Mouse (Mus musculus) intestine, embryonic 14.5 days (tissue): Measurements from ENCODE around the gene Dnajb6. TPM values are rescaled to one million over a fixed set of nuclear protein-coding genes. Genes with fewer than 3 reads are reported as not detected.
A peak's percentile ranks its signal among the peaks of the same experiment; 100 is the strongest.
"Not testable (repeated sequence)": the region's sequence is repeated elsewhere in the genome, so short reads cannot be mapped to it uniquely, and the experiment has no call there.

Source experiments
- ATAC-seq: fragments of 200-750 bp; cut with Nextera tagmentation; replicated peaks from 2 replicates; pipeline ENCODE4 v1.8.0; 2017; ENCODE audit warnings: low read depth, moderate number of reproducible peaks, moderate TSS enrichment, moderate library complexity; ENCODE audit not compliant: low FRiP score, low TSS enrichment
- DNase-seq: peaks from one replicate; pipeline ENCODE4 v3.0.0-alpha.2; 2018; ENCODE audit warnings: low spot score
- H3K27ac ChIP-seq: fragments of 300-500 bp; sonication (generic); 2 replicates; pipeline ENCODE4 v1.5.1; 2014; ENCODE audit warnings: low read depth, mild to moderate bottlenecking, control low read depth
- H3K27me3 ChIP-seq: fragments of 300-500 bp; sonication (generic); replicated peaks from 2 replicates; pipeline ENCODE4 v1.6.1; 2014; ENCODE audit warnings: low read length, control low read depth; ENCODE audit not compliant: control insufficient read depth, insufficient read depth
- H3K36me3 ChIP-seq: fragments of 300-500 bp; sonication (generic); 2 replicates; pipeline ENCODE4 v1.6.1; 2014; ENCODE audit warnings: low read length, control low read depth; ENCODE audit not compliant: control insufficient read depth, insufficient read depth
- H3K4me1 ChIP-seq: fragments of 300-500 bp; sonication (generic); replicated peaks from 2 replicates; pipeline ENCODE4 v1.6.1; 2014; ENCODE audit warnings: low read length, control low read depth, mixed read lengths; ENCODE audit not compliant: control insufficient read depth, insufficient read depth
- H3K4me2 ChIP-seq: fragments of 300-500 bp; sonication (generic); 2 replicates; pipeline ENCODE4 v1.6.1; 2014; ENCODE audit warnings: low read length
- H3K4me3 ChIP-seq: fragments of 300-500 bp; sonication (generic); 2 replicates; pipeline ENCODE4 v1.5.1; 2014; ENCODE audit warnings: low read depth, low read length, control low read depth, mixed read lengths
- H3K9ac ChIP-seq: fragments of 300-500 bp; sonication (generic); 2 replicates; pipeline ENCODE4 v1.6.1; 2014; ENCODE audit warnings: mild to moderate bottlenecking, low read length
- H3K9me3 ChIP-seq: fragments of 300-500 bp; sonication (generic); 2 replicates; pipeline ENCODE4 v1.6.1; 2016; ENCODE audit warnings: low read length, control low read depth; ENCODE audit not compliant: control insufficient read depth
- WGBS: fragments of 180-500 bp; shearing (Covaris S2); extraction: QIAGEN DNeasy Blood & Tissue Kit; methylation state at CpG from one replicate; pipeline ENCODE4 v1.1.7; 2014; 5-methylcytosine and 5-hydroxymethylcytosine counted together
- polyA plus RNA-seq: library from polyadenylated mRNA; unstranded; fragments of >200 nt; fragmentation: Nextera tagmentation; extraction: Ambion mirVana; gene quantifications from 2 replicates; pipeline ENCODE4 v1.2.1, GENCODE M21; 2014

Dnajb6 gene
- polyA plus RNA-seq, 1 experiment from 2014 or later: 124 TPM

- DNase-seq, ATAC-seq, H3K4me2 ChIP-seq, H3K36me3 ChIP-seq, H3K9ac ChIP-seq, H3K27me3 ChIP-seq, H3K4me3 ChIP-seq, H3K4me1 ChIP-seq, H3K9me3 ChIP-seq, H3K27ac ChIP-seq: not testable (repeated sequence)
- WGBS: 87% methylated on average over 7 of the region's 7 CpGs
Measured at GRCm38 (mm10) chr5:29811377-29811921, 76.0 kb downstream of the Dnajb6 start.

GRCm38 (mm10) chr5:29816523-29817242, 81.2 kb downstream of the Dnajb6 start:
- H3K4me2 ChIP-seq: no peak overlapping the region
- 0 out of 2 replicates have a peak, but pooled peaks cover 2% of the 10 kb centered on the region for H3K9me3 ChIP-seq
- no peaks in the 10 kb centered on the region for H3K36me3 ChIP-seq
- no peaks in the 10 kb centered on the region for H3K27me3 ChIP-seq
- DNase-seq: no peak
- H3K4me1 ChIP-seq: no peaks in the 10 kb centered on the region
- no peak overlapping the region for H3K4me3 ChIP-seq
- WGBS: 100% methylated on average over 5 of the region's 5 CpGs
- no peak for ATAC-seq
- no peak overlapping the region for H3K27ac ChIP-seq
- no peak overlapping the region for H3K9ac ChIP-seq

DNA sequence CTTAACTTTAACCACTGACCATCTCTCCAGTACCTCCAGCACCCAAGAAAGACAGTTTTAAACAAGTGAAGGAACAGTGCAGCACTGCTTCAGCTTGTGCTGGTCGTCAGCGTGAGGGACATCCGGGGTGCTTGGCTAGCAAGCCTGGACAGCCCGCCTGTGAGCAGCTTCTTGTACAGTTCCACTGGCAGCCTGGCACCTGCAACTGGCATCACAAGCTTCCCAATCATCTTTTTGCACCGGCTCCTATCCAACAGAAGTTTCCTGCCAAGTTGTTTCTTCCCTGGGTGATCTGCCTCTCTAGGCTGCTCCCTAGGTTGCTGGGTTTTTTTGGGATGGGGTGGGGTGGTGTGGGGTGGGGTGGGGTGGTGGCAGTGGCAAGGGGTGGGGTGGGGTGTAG, 81.9 kb downstream of the Dnajb6 start:
- Histone ChIP-seq H3K27ac (no peak overlapping the region), H3K4me1 (no peaks in the 10 kb centered on the region), H3K4me3 (no peak overlapping the region), H3K9me3 (0 out of 2 replicates have a peak, but pooled peaks cover under 1% of the 10 kb centered on the region), H3K27me3 (no peaks in the 10 kb centered on the region), H3K9ac (no peak overlapping the region), H3K36me3 (no peaks in the 10 kb centered on the region), H3K4me2 (no peak overlapping the region)
- ATAC-seq (no peak), DNase-seq (no peak)
- WGBS: 88% methylated on average over 5 of the region's 5 CpGs

DNA sequence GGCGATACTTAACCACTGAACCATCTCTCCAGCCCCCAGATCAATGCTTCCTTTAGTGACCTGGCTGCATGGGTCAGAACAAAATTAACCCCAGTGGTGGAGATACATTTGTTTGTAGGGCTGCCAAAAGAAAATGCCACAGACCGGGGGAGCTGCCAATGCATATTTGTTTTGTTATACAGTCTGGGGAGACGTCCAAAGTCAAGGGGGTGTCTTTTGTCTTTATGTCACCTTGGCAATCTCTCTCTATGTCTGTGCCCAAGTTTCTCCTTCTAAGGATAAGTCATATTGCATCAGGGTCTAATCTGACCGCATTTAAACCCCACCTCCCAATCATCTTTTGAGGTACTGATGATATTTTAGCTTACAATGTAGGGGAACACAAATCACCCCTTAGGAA, 82.8 kb downstream of the Dnajb6 start:
- no peak overlapping the region for H3K27ac ChIP-seq
- H3K9ac ChIP-seq: no peak overlapping the region
- WGBS: 83% methylated on average over 4 of the region's 4 CpGs
- no peaks in the 10 kb centered on the region for H3K27me3 ChIP-seq
- H3K4me3 ChIP-seq: no peak overlapping the region
- H3K4me1 ChIP-seq: no peaks in the 10 kb centered on the region
- H3K36me3 ChIP-seq: no peaks in the 10 kb centered on the region
- H3K4me2 ChIP-seq: no peak overlapping the region
- ATAC-seq (no peak), DNase-seq (no peak)
- H3K9me3 ChIP-seq: no peaks in the 10 kb centered on the region

- DNase-seq: no peak
- Histone ChIP-seq H3K9me3 (no peaks in the 10 kb centered on the region), H3K4me2 (no peak overlapping the region), H3K27ac (no peak overlapping the region), H3K4me3 (no peak overlapping the region), H3K4me1 (no peaks in the 10 kb centered on the region), H3K9ac (no peak overlapping the region), H3K27me3 (no peaks in the 10 kb centered on the region), H3K36me3 (no peaks in the 10 kb centered on the region)
- WGBS: 44% methylated on average over 3 of the region's 3 CpGs
- ATAC-seq: no peak
Measured at GRCm38 (mm10) chr5:29824796-29825195, 89.3 kb downstream of the Dnajb6 start.

DNA sequence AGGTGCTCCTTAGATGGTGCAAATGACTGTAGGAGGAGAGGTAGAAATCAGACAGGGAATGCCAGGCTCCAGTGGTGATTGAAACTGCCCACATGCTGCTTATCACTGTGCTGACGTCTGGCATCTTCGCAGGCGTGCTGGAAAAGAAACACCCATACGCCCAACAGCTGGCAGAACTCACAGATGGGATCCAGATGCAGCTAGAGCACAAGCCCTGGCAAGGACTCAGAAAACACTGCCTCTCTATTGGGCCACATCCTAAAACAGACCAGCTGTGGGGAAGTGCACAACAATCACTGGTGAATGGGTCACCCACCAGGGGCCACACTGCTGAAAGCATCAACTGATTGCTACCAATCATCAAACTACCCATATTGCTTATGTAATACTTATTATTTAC, 91.3 kb downstream of the Dnajb6 start:
- Histone ChIP-seq H3K27ac (no peak overlapping the region), H3K4me2 (no peak overlapping the region), H3K4me3 (no peak overlapping the region), H3K27me3 (no peaks in the 10 kb centered on the region), H3K9ac (no peak overlapping the region), H3K9me3 (no peaks in the 10 kb centered on the region), H3K36me3 (no peaks in the 10 kb centered on the region), H3K4me1 (no peaks in the 10 kb centered on the region)
- WGBS: 49% methylated on average over 4 of the region's 4 CpGs
- ATAC-seq (no peak), DNase-seq (peak; percentile 53)

DNA sequence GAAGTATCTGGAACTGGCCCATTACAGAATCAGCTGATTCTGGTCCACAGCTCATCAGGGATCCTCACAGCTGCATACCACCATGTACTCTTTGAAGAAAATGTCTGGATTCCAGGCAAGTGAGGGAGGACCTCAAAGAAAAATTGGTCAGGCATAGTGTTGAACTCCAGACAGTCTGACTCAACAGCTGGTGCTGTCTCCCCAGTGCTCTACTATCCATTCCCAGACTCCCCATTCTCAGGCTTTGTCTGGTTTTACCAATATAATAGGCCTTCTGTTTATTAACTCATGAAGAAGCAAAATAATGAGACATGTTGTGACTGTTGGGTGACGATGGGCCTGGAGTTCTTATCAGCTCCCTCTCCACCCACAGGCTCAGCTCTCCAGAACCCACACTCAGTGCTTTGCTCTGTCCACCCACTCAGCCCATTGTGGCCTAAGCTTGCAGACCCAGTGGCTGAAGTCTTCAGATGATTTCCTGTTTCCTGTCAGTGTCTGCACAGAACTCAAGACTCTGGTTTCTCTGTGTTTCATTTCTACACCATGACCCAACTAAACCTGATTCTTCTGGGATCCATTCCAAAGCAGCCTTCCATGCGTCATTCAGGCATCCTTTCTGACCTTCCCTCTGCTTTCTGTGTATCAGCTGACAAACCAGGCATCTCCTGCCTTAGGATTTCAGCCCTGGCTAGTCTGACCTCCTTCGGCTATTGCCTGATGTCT, 107.1 kb downstream of the Dnajb6 start:
- Histone ChIP-seq H3K27ac (no peak overlapping the region; the same call in 1 of the 2 replicates), H3K9me3 (no peaks in the 10 kb centered on the region), H3K4me3 (no peak overlapping the region), H3K36me3 (no peaks in the 10 kb centered on the region), H3K27me3 (no peaks in the 10 kb centered on the region), H3K4me2 (no peak overlapping the region), H3K4me1 (no peaks in the 10 kb centered on the region), H3K9ac (no peak overlapping the region)
- no peak for ATAC-seq
- WGBS: 56% methylated on average over 3 of the region's 3 CpGs
- peak; percentile 36 for DNase-seq

GRCm38 (mm10) chr5:29845038-29845437, 109.5 kb downstream of the Dnajb6 start:
- Histone ChIP-seq H3K9ac (no peak overlapping the region), H3K36me3 (no peaks in the 10 kb centered on the region), H3K4me1 (no peaks in the 10 kb centered on the region), H3K9me3 (no peaks in the 10 kb centered on the region), H3K27me3 (no peaks in the 10 kb centered on the region), H3K27ac (no peak overlapping the region), H3K4me2 (no peak overlapping the region), H3K4me3 (no peak overlapping the region)
- DNase-seq: no peak
- WGBS: 31% methylated on average over 3 of the region's 3 CpGs
- no peak for ATAC-seq
